Mouse (Mus musculus): ENCODE results near the gene Gata5. TPM values are rescaled to one million over a fixed set of nuclear protein-coding genes. Genes with fewer than 3 reads are reported as not detected.
A peak's percentile ranks its signal among the peaks of the same experiment; 100 is the strongest.

Gene Gata5
- polyA plus RNA-seq, 1 experiment: not detected

DNA sequence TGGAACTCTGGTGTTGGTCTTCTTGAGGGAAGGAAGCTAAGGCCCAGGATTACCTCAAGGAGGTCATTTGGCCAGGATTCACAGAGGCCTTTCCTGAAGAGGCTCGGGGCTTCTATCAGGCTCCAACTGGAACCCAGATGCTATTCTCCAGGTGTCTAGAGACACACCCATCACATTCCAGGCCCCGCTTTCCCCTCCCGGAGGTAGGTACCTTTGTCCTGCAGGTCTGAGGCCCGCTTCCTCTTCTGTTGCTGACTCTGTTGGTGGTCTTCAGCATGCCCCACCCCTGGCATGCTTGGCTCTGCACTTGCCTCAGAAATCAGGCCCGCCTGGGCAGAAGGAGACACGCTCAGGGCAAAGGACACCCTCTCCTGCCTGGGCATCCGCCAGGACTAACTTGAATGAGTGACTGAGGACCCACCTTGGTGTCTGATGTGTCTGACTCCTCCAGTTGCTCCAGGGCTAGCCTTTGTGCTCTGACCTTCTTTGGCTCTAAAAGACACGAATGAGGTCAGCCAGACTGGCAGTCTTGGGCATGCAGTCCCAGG is 56.7 kb downstream of the Gata5 start:
- no peak for TF ChIP-seq MYOG (IDR thresholded peaks at IDR 0.05; ENCODE audit: control insufficient read depth, extremely low read depth, insufficient read length)
- Histone ChIP-seq H3ac (ENCODE audit: control insufficient read depth, insufficient read length, low read depth) (no peak overlapping the region), H3K79me3 (ENCODE audit: low read depth) (no peaks in the 10 kb centered on the region), H3K36me3 (ENCODE audit: control insufficient read depth, insufficient read depth) (no peaks in the 10 kb centered on the region), H3K4me3 (ENCODE audit: insufficient read depth, poor library complexity, severe bottlenecking) (no peak overlapping the region), H3K79me2 (ENCODE audit: control insufficient read depth, insufficient read depth) (peaks cover 2% of the 10 kb centered on the region), H3K27me3 (ENCODE audit: control insufficient read depth, insufficient read depth, insufficient read length) (peaks cover 64% of the 10 kb centered on the region)

DNA sequence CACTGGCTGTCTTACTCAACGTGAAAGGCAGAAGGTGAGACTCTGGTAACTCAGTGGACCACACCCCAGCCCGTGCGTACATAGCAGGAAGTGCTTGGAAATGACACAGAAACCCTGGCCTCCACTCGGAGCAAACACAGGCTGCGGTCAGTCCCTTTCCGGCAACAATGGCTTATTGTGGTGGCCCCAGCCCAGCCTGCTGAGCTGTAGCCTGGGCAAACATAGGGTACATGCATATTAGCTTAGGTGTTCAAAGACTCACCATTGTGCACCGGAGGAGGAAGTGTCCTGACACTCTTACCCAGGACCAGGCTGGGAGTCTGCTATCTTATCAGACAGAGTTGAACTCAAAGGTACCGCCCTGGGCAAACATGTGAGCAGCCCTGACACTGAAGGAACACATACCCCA is 57.6 kb downstream of the Gata5 start:
- no peaks in the 10 kb centered on the region for H3K36me3 ChIP-seq (ENCODE audit: control insufficient read depth, insufficient read depth)
- H3ac ChIP-seq (ENCODE audit: control insufficient read depth, insufficient read length, low read depth): no peak overlapping the region
- H3K79me3 ChIP-seq (ENCODE audit: low read depth): no peaks in the 10 kb centered on the region
- H3K27me3 ChIP-seq (ENCODE audit: control insufficient read depth, insufficient read depth, insufficient read length): peaks cover 54% of the 10 kb centered on the region
- no peak overlapping the region for H3K4me3 ChIP-seq (ENCODE audit: insufficient read depth, poor library complexity, severe bottlenecking)
- TF ChIP-seq MAX (IDR thresholded peaks at IDR 0.05) (no peak), MYOG (IDR thresholded peaks at IDR 0.05; ENCODE audit: control insufficient read depth, extremely low read depth, insufficient read length) (no peak)
- peaks cover 11% of the 10 kb centered on the region for H3K79me2 ChIP-seq (ENCODE audit: control insufficient read depth, insufficient read depth)

DNA sequence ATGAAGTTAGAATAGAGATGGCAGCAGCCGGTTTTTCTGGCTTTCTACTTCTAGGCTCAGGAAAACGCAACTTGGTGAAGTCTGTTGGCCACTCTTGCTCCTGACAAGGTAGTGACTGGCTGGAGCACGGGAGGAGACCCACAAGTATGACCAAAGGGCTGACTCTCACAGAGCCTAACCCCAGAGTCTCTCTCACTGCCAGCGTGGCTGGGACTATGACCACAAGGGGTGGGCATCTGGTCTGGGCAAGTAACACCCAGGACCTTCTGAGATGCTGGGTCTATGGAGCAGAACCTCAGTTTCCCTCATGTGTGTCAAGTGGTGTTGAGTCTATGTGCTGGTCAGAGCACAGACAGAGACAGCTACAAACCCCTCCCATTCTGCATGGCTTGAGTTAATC is 58.1 kb downstream of the Gata5 start:
- TF ChIP-seq FOSL1 (IDR thresholded peaks at IDR 0.05; ENCODE audit: insufficient read depth, low read length, poor library complexity, severe bottlenecking) (no peak), MYOG (IDR thresholded peaks at IDR 0.05; ENCODE audit: control insufficient read depth, extremely low read depth, insufficient read length) (no peak), MAX (IDR thresholded peaks at IDR 0.05) (no peak), MYOD1 (IDR thresholded peaks at IDR 0.05; ENCODE audit: control insufficient read depth, insufficient read length, low read depth) (no peak), CTCF (IDR thresholded peaks at IDR 0.05; ENCODE audit: control insufficient read depth, insufficient read depth, insufficient read length) (no peak), CEBPB (IDR thresholded peaks at IDR 0.05; ENCODE audit: low read depth) (no peak), USF1 (IDR thresholded peaks at IDR 0.05; ENCODE audit: low read depth) (no peak)
- Histone ChIP-seq H3K27me3 (ENCODE audit: control insufficient read depth, insufficient read depth, insufficient read length) (peaks cover 49% of the 10 kb centered on the region), H3K36me3 (ENCODE audit: control insufficient read depth, insufficient read depth) (no peaks in the 10 kb centered on the region), H3K4me3 (ENCODE audit: insufficient read depth, poor library complexity, severe bottlenecking) (no peak overlapping the region), H3K79me2 (ENCODE audit: control insufficient read depth, insufficient read depth) (peaks cover 12% of the 10 kb centered on the region), H3K79me3 (ENCODE audit: low read depth) (no peaks in the 10 kb centered on the region), H3ac (ENCODE audit: control insufficient read depth, insufficient read length, low read depth) (no peak overlapping the region)

DNA sequence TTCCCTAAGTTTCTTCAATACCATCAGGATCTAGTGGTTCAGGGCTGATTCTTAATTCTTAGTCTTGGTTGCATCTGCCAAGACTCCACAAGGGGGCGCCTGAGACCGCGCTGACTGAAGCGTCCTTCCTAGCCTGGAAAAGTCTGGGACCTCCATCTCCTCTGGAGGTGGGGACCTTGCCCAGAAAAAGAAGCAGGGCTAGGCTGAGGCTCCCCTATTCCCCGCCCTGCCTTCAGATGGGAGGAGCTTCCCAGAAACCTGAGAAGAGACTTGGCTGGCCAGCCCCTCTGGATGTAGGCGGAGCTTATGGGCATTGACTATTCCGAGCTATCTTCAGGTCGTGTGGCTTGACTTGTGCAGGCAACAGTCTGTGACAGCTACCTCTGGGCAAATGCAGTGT is 58.7 kb downstream of the Gata5 start:
- no peaks in the 10 kb centered on the region for H3K36me3 ChIP-seq (ENCODE audit: control insufficient read depth, insufficient read depth)
- peak; percentile 46 for TF ChIP-seq CTCF (IDR thresholded peaks at IDR 0.05; ENCODE audit: control insufficient read depth, insufficient read depth, insufficient read length)
- TF ChIP-seq MYOG (IDR thresholded peaks at IDR 0.05; ENCODE audit: control insufficient read depth, extremely low read depth, insufficient read length): no peak
- no peak for TF ChIP-seq USF1 (IDR thresholded peaks at IDR 0.05; ENCODE audit: low read depth)
- H3K79me2 ChIP-seq (ENCODE audit: control insufficient read depth, insufficient read depth): peaks cover 12% of the 10 kb centered on the region
- no peaks in the 10 kb centered on the region for H3K79me3 ChIP-seq (ENCODE audit: low read depth)
- no peak overlapping the region for H3K4me3 ChIP-seq (ENCODE audit: insufficient read depth, poor library complexity, severe bottlenecking)
- H3ac ChIP-seq (ENCODE audit: control insufficient read depth, insufficient read length, low read depth): no peak overlapping the region
- H3K27me3 ChIP-seq (ENCODE audit: control insufficient read depth, insufficient read depth, insufficient read length): peaks cover 43% of the 10 kb centered on the region

Other genes starting within 250 kb of the Gata5 start
- not detected for gene Hrh3, start 230.2 kb downstream of the Gata5 start, polyA plus RNA-seq (2012; fragmentation: generic; extraction: Trizol)
- 9.2 TPM for gene Osbpl2, start 215.4 kb downstream of the Gata5 start, polyA plus RNA-seq (2012; fragmentation: generic; extraction: Trizol)
- gene Adrm1, start 163.2 kb downstream of the Gata5 start, polyA plus RNA-seq (2012; fragmentation: generic; extraction: Trizol): 204 TPM
- 47.4 TPM for gene Lama5, start 108.8 kb downstream of the Gata5 start, polyA plus RNA-seq (2012; fragmentation: generic; extraction: Trizol)
- 5,244 TPM for gene Rps21, start 77.3 kb downstream of the Gata5 start, polyA plus RNA-seq (2012; fragmentation: generic; extraction: Trizol)
- 7.9 TPM for gene Cables2, start 61.2 kb downstream of the Gata5 start, polyA plus RNA-seq (2012; fragmentation: generic; extraction: Trizol)
- not detected for gene Rbbp8nl, start 44.8 kb downstream of the Gata5 start, polyA plus RNA-seq (2012; fragmentation: generic; extraction: Trizol)
- 7.4 TPM for gene Slco4a1, start 121.5 kb upstream of the Gata5 start, polyA plus RNA-seq (2012; fragmentation: generic; extraction: Trizol)
- gene Ntsr1, start 165.3 kb upstream of the Gata5 start, polyA plus RNA-seq (2012; fragmentation: generic; extraction: Trizol): not detected
- gene Mrgbp, start 246.6 kb upstream of the Gata5 start, polyA plus RNA-seq (2012; fragmentation: generic; extraction: Trizol): 19.2 TPM